Mouse (Mus musculus): Measurements from ENCODE around the gene Cntnap2. TPM values are rescaled to one million over a fixed set of nuclear protein-coding genes. Genes with fewer than 3 reads are reported as not detected.

The Cntnap2 gene
- total and polyA plus RNA-seq, 3 experiments: 0.30 to 0.79 (median 0.44) TPM

GRCm38 (mm10) chr6:47050319-47051222 lies 1991.4 kb downstream of the Cntnap2 start:
- Histone ChIP-seq H3K27me3 (replicated peaks) (no peaks in the 10 kb centered on the region), H3K9me3 (replicated peaks; ENCODE audit: low read length) (no peaks in the 10 kb centered on the region), H3K4me1 (ENCODE audit: control insufficient read depth in 1 of 2, insufficient read depth in 2 of 2) (no peaks in the 10 kb centered on the region), H3K9ac (ENCODE audit: insufficient read depth, low read depth) (no peak overlapping the region), H3K79me2 (replicated peaks; ENCODE audit: control insufficient read depth, extremely low read depth, insufficient read depth, poor library complexity, severe bottlenecking) (no peaks in the 10 kb centered on the region), H3K4me3 (replicated peaks in 1 of 3; ENCODE audit: low read depth in 2 of 3, low read length in 2 of 3, poor library complexity in 1 of 3) (no peak overlapping the region), H3K36me3 (replicated peaks in 1 of 2; ENCODE audit: control insufficient read depth in 1 of 2, insufficient read depth in 1 of 2, low read length in 1 of 2) (no peaks in the 10 kb centered on the region), H3K27ac (ENCODE audit: insufficient read depth, low read depth) (no peak overlapping the region), H3K4me2 (ENCODE audit: insufficient read depth, low read depth, poor library complexity, severe bottlenecking) (no peak overlapping the region)
- TF ChIP-seq JUN (IDR thresholded peaks at IDR 0.05; ENCODE audit: insufficient read depth, low read depth, low read length): no peak
- no peak for TF ChIP-seq ETS1 (conservative IDR thresholded peaks at IDR 0.05; ENCODE audit: low read depth, low read length)
- TF ChIP-seq MYC (IDR thresholded peaks at IDR 0.05; ENCODE audit: low read depth, low read length): no peak
- TF ChIP-seq TCF12 (IDR thresholded peaks at IDR 0.05; ENCODE audit: low read depth, low read length): no peak
- no peak for TF ChIP-seq MAX (IDR thresholded peaks at IDR 0.05; ENCODE audit: low read length)
- TF ChIP-seq KAT2A (IDR thresholded peaks at IDR 0.05; ENCODE audit: insufficient replicate concordance, low read length): no peak
- dilution Hi-C loops (cut with MboI; ENCODE audit: extremely low pct_ligation_motif_present, extremely low pct_unique_long_range_greater_than_20kb, low sequenced_read_pairs) (no loop called here), in situ Hi-C loops (cut with MboI; ENCODE audit: low pct_ligation_motif_present, low pct_unique_long_range_greater_than_20kb, low sequenced_read_pairs) (no loop called here)
- DNase-seq (ENCODE audit: extremely low read depth): no peak

GRCm38 (mm10) chr6:47061341-47061740 lies 2002.2 kb downstream of the Cntnap2 start:
- DNase-seq (ENCODE audit: extremely low read depth): no peak
- no peak overlapping the region for H3K4me3 ChIP-seq (replicated peaks in 1 of 3; ENCODE audit: low read depth in 2 of 3, low read length in 2 of 3, poor library complexity in 1 of 3)
- in situ Hi-C loops (cut with MboI; ENCODE audit: low pct_ligation_motif_present, low pct_unique_long_range_greater_than_20kb, low sequenced_read_pairs): no loop called here
- no peak overlapping the region for H3K9ac ChIP-seq (ENCODE audit: insufficient read depth, low read depth)
- H3K4me1 ChIP-seq (ENCODE audit: control insufficient read depth in 1 of 2, insufficient read depth in 2 of 2): no peaks in the 10 kb centered on the region
- TF ChIP-seq POLR2A (IDR thresholded peaks at IDR 0.05; ENCODE audit: low read depth, low read length): no peak
- TF ChIP-seq ETS1 (conservative IDR thresholded peaks at IDR 0.05; ENCODE audit: low read depth, low read length): no peak
- TF ChIP-seq CHD2 (IDR thresholded peaks at IDR 0.05; ENCODE audit: low read length): no peak
- no peak for TF ChIP-seq ZKSCAN1 (IDR thresholded peaks at IDR 0.05; ENCODE audit: borderline replicate concordance, low read depth, low read length)
- no peak for TF ChIP-seq RAD21 (IDR thresholded peaks at IDR 0.05; ENCODE audit: low read depth, low read length)
- TF ChIP-seq MYC (IDR thresholded peaks at IDR 0.05; ENCODE audit: low read depth, low read length): no peak
- no peak for TF ChIP-seq UBTF (IDR thresholded peaks at IDR 0.05; ENCODE audit: low read depth, low read length)
- no peak for TF ChIP-seq SMC3 (IDR thresholded peaks at IDR 0.05; ENCODE audit: low read depth, low read length)
- no peak for TF ChIP-seq ELF1 (IDR thresholded peaks at IDR 0.05; ENCODE audit: low read depth, low read length)
- no peak for TF ChIP-seq MAFK (IDR thresholded peaks at IDR 0.05; ENCODE audit: insufficient replicate concordance, low read length)
- TF ChIP-seq ZMIZ1 (IDR thresholded peaks at IDR 0.05; ENCODE audit: low read depth, low read length): no peak
- no peak for TF ChIP-seq ZNF384 (IDR thresholded peaks at IDR 0.05; ENCODE audit: low read depth, low read length)
- no peak for TF ChIP-seq BHLHE40 (IDR thresholded peaks at IDR 0.05; ENCODE audit: low read depth, low read length)
- dilution Hi-C loops (cut with MboI; ENCODE audit: extremely low pct_ligation_motif_present, extremely low pct_unique_long_range_greater_than_20kb, low sequenced_read_pairs): no loop called here
- H3K4me2 ChIP-seq (ENCODE audit: insufficient read depth, low read depth, poor library complexity, severe bottlenecking): no peak overlapping the region
- H3K27me3 ChIP-seq (replicated peaks): no peaks in the 10 kb centered on the region
- H3K27ac ChIP-seq (ENCODE audit: insufficient read depth, low read depth): no peak overlapping the region
- H3K9me3 ChIP-seq (replicated peaks; ENCODE audit: low read length): no peaks in the 10 kb centered on the region
- no peaks in the 10 kb centered on the region for H3K36me3 ChIP-seq (replicated peaks in 1 of 2; ENCODE audit: control insufficient read depth in 1 of 2, insufficient read depth in 1 of 2, low read length in 1 of 2)
- H3K79me2 ChIP-seq (replicated peaks; ENCODE audit: control insufficient read depth, extremely low read depth, insufficient read depth, poor library complexity, severe bottlenecking): no peaks in the 10 kb centered on the region
